Mouse (Mus musculus) cerebellum, postnatal 14 days (tissue): ENCODE results near the gene Eps8l3.
A peak's percentile ranks its signal among the peaks of the same experiment; 100 is the strongest.

ENCODE experiments used
- DNase-seq, 2 experiments: peaks; one replicate each; pipeline ENCODE4 v3.0.0; 2021; ENCODE audit warnings: mixed read lengths in 2 of 2

Gene Eps8l3

DNA sequence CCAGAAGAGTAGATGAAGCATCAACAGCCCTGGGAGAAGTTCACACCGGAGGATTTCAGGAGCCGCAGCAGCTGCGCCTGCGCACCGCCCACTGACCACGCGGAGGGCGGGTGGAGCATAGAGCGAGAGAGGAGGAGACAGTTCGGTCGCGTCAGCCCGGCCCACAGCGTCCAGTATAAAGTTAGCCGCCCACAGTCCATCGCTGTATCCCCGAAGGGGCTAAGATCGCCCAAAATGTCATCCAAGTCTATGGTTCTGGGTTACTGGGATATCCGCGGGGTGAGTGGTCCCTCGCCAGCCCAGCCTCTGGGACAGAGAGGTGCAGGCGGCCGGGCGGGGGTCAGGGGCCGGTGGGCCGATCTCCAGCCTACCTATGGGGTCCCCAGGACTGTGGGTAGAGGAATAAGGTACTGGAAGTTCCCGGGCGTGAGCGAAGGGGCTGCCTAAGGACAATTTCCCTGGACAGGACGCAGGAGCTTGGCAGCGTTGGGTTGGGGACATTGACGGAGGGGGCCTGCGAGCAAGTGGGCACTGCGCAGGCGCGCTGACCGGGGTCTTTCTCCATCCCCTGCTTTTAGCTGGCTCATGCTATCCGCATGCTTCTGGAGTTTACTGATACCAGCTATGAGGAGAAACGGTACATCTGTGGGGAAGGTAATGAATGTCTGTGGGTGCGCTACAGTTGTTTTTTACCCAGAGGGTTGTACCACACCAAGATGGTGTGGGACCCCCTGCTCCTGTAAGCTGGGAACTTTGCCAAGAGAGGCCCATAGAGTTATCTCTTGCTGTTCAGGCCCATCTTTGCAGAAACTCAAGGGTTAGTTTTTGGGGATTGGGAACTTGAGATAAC lies 18.9 kb downstream of the Eps8l3 start, which contains the start of gene Gstm5:
Gene Gstm5, plus strand, starts transcription at position 102 of the 850 bp plus-strand sequence.
- DNase-seq, result peak; percentile 88 to 89

GRCm38 (mm10) chr3:107898691-107899090 lies 21.7 kb downstream of the Eps8l3 start:
- no peak for DNase-seq

- no peak for DNase-seq
These were observed 24.1 kb downstream of the Eps8l3 start for GRCm38 (mm10) chr3:107900955-107901673.

- DNase-seq, result no peak
These were observed 28.9 kb downstream of the Eps8l3 start for GRCm38 (mm10) chr3:107905942-107906341.

- DNase-seq, result no peak
These were observed 39.6 kb downstream of the Eps8l3 start for GRCm38 (mm10) chr3:107916674-107917073.

- DNase-seq, result peak in 1 of 2 experiments; percentile 39
These were observed 40.1 kb downstream of the Eps8l3 start for GRCm38 (mm10) chr3:107917097-107917496.

GRCm38 (mm10) chr3:107917783-107918408 lies 40.9 kb downstream of the Eps8l3 start:
- DNase-seq, result peak; percentile 78 to 82

DNA sequence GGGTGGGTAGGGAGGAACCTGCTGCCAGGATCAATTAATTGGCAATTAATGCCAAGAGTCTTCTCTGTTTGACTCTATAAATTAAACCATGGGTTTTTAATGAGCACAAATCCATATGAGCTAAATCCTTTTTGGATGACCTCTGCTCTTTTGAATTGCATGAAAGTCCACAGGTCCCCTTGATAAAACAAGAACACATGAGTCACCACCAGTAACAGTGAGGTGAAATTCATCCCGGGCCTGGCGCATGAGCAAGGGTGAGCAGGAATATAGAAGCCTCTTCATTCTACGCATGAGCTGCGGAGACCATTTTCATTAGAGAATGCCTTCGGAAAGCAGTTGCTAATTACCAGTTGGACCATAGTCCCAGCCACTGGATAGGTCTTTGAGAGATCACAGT lies 43.3 kb downstream of the Eps8l3 start:
- DNase-seq, result no peak

- DNase-seq, result no peak
These were observed 48.3 kb downstream of the Eps8l3 start for GRCm38 (mm10) chr3:107925335-107925734.

DNA sequence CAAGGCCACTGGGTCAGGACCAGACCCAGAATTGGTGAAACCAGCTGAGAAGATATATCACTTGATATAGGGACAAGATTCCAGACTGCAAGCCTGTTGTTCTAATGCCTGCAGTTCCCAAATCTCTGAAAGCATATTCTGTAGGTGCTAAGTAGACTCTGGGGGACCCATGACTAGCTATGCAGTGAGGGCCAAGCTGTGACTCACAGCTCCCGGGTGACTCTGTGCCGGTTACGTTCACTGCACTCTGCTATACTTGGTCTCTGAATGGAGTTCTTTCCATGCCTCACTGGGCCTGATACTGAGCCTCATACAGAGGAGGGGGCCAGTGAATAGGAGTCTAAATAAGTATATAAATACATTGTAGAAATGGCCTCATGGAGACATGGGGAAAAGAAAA lies 50.8 kb downstream of the Eps8l3 start:
- DNase-seq, result no peak

GRCm38 (mm10) chr3:107928691-107929090 lies 51.7 kb downstream of the Eps8l3 start:
- peak in 1 of 2 experiments; percentile 24 for DNase-seq

GRCm38 (mm10) chr3:107929243-107929642 lies 52.2 kb downstream of the Eps8l3 start:
- no peak for DNase-seq

GRCm38 (mm10) chr3:107929731-107930130 lies 52.7 kb downstream of the Eps8l3 start:
- no peak for DNase-seq

- no peak for DNase-seq
These were observed 54.1 kb downstream of the Eps8l3 start for GRCm38 (mm10) chr3:107931134-107931533.

- DNase-seq, result peak; percentile 100
These were observed 54.6 kb downstream of the Eps8l3 start, which contains the start of gene Gstm7 for GRCm38 (mm10) chr3:107931670-107932069. Gene Gstm7 (minus strand): TSS chr3:107931817.

GRCm38 (mm10) chr3:107932128-107932527 lies 55.1 kb downstream of the Eps8l3 start:
- DNase-seq, result peak in 1 of 2 experiments; percentile 43

GRCm38 (mm10) chr3:107935268-107935667 lies 58.2 kb downstream of the Eps8l3 start:
- no peak for DNase-seq

- DNase-seq, result no peak
These were observed 58.9 kb downstream of the Eps8l3 start for GRCm38 (mm10) chr3:107935888-107936287.

DNA sequence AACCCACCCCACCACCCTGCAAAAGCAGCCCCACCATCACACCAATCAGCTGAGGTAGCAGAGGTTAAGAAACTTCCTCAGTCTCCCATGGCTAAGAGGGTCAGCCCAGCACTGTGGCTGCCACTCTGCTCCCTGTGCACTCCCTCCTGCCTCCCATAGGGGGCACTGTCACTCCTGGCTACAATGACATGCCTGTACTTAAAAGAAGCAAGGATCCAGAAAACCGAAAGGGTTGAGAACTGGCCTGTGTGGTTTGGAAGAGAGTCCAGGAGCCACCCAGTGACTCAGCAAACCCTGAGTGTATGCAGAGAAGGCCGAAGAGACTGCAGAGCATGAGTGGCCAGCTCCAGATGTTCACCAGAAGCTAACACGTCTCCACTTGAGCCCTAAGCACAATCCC lies 62.4 kb downstream of the Eps8l3 start:
- peak; percentile 53 to 70 for DNase-seq

DNA sequence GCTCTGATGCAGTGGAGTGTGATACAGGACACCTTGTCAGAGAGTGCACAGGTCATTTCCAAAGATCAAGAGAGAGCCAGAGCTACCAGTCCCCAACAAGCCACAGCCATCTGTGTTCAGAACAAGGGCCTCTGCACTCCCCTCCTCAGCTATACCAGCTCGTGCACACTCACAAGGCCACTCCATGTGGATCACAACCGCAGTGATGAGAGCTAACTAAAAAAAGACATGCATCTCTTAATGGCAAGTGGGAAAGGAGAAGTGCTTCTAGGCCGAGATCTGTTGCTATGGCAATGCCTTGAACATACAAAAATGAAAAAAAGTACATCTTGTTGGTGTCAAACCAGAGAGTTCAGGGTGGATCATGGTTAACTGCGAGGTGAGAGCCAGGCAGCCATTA lies 62.8 kb downstream of the Eps8l3 start:
- no peak for DNase-seq

DNA sequence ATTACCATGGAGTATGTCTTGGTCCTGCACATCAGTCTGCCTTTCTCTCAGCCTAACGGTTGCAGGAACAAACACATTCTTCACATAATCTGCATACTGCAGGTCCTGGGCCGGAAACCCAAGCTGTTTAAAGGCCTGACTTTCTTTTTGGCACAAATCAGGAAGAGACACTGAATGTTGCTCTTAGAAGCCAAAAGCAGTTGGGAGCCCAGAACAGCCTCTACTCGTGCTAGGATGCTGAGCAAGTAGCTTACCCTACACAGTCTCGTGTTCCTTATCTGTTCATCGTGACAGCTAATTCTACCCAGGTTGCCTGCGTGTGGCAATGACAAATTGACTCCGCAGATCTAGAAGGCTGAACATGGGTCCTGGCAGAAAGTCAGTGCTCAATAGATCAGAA lies 63.5 kb downstream of the Eps8l3 start:
- DNase-seq, result no peak

- peak; percentile 45 to 64 for DNase-seq
These were observed 64.2 kb downstream of the Eps8l3 start for GRCm38 (mm10) chr3:107941261-107941660.
